In the genomic region with DNA sequence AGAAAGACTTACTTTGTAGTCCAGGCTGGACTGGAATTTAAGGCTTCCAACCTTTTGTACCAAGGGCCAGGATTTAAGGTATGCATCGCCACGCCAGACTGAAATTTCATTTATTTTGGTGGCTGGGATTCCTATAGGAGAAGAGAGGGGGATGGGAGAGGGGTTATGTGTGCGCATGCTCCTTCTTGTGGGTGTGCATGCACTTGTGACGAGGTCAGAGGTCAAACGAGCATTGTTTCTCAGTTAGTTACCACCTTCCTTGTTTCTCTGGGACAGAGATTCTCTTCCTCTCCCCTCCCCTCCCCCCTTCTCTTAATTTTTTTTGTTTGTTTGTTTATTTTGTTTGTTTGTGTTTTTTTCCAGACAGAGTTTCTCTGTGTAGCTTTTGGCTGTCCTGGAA, we compare ENCODE assay signal across 11 mouse cellular contexts.
"Had no signal": no experiment of that assay in that cellular context is flagged by ENCODE, and none has a peak within 500 bp of the region (broad histone marks: within the 10 kb centered on the region; RNA-seq: fewer than 3 reads in every experiment).

No protein-coding gene starts in this region.

- ATAC-seq: midbrain, embryonic 13.5 days had no signal

- DNase-seq: kidney, adult 8-10 months; kidney, postnatal 14 days; layer of hippocampus, adult 9-11 months; lung, adult 18-20 months; right cerebral cortex, postnatal 14 days; thymus, adult 2 months; thymus, postnatal 25 days had no signal

- H3K4me2 ChIP-seq: limb, embryonic 12.5 days; midbrain, embryonic 13.5 days; stomach, embryonic 15.5 days had no signal

- H3K4me3 ChIP-seq: limb, embryonic 12.5 days; midbrain, embryonic 13.5 days; stomach, embryonic 15.5 days had no signal

- H3K9ac ChIP-seq: limb, embryonic 12.5 days; liver, embryonic 14.5 days; stomach, embryonic 15.5 days had no signal

- H3K4me1 ChIP-seq: midbrain, embryonic 13.5 days had no signal

- H3K27ac ChIP-seq: liver, embryonic 14.5 days; midbrain, embryonic 13.5 days; stomach, embryonic 15.5 days had no signal

- H3K9me3 ChIP-seq: midbrain, embryonic 13.5 days; stomach, embryonic 15.5 days had no signal

- H3K36me3 ChIP-seq: limb, embryonic 12.5 days; midbrain, embryonic 13.5 days; stomach, embryonic 15.5 days had no signal

- H3K27me3 ChIP-seq: stomach, embryonic 15.5 days had no signal
